Mouse (Mus musculus): ENCODE measurements around the gene Ralgps1.

DNA sequence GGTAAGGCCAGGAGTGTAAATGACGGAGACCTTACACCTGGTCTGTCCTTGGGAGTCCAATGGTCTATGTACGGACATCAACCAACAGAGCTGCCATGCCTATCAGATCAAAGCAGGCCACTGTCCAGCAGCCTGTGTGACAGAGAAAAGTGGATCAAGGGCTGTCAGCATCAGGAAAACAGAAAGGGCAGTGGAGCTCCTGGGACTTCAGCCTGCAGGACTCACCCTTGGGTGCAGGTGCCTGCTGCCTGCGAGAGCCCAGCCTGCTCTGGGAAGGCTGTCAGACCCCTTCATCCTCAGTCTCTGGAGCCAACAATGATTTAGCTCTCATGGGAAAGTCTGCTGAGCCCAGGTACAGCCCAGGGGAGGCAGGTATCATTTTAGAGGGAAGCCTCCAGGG is 109.8 kb downstream of the Ralgps1 start:
- TF ChIP-seq CTCF (IDR thresholded peaks at IDR 0.05; ENCODE audit: low read depth) (no peak), EP300 (optimal IDR thresholded peaks at IDR 0.05) (no peak)
